7 mouse cellular contexts compared by ENCODE assay signal in genomic region chr14:31252091-31252490, GRCm38 (mm10). TPM values are rescaled to one million over a fixed set of nuclear protein-coding genes. Genes with fewer than 3 reads are reported as not detected.
DNase-seq lines count a peak whose midpoint lies in the region; ATAC-seq and TF ChIP-seq lines count a peak whose summit lies in the region.

No protein-coding gene starts in this region.

- H3K4me2 ChIP-seq in lung, postnatal 0 days (replicated peaks; ENCODE audit: low read depth, low read length), result peak overlapping the region; percentile 89
- H3K4me2 ChIP-seq in forebrain, embryonic 12.5 days, result peak overlapping the region; percentile 92
- peak overlapping the region; percentile 90 for H3K4me2 ChIP-seq in limb, embryonic 13.5 days (replicated peaks)
- peak overlapping the region; percentile 78 for H3K4me2 ChIP-seq in stomach, embryonic 15.5 days

- TF ChIP-seq EP300 in lung, postnatal 0 days (IDR thresholded peaks at IDR 0.05), result no peak

- no peak for ATAC-seq in lung, postnatal 0 days
- no peak for ATAC-seq in forebrain, embryonic 12.5 days (ENCODE audit: low FRiP score)
- ATAC-seq in limb, embryonic 13.5 days (ENCODE audit: low FRiP score, low read depth), result no peak
- ATAC-seq in stomach, embryonic 15.5 days (ENCODE audit: insufficient read depth, low FRiP score, low read depth), result no peak

- no peak for DNase-seq in lung, postnatal 0 days (ENCODE audit: low spot score)
- no peak for DNase-seq in lung, postnatal 14 days
- no peak for DNase-seq in cerebellum, adult 11 months
- no peak for DNase-seq in thymus, postnatal 10 days (ENCODE audit: low spot score in 2 of 2)

- TF ChIP-seq CTCF in lung, postnatal 0 days (IDR thresholded peaks at IDR 0.05), result no peak

- H3K4me1 ChIP-seq in lung, postnatal 0 days (ENCODE audit: insufficient read depth, low read depth, low read length), result 0 out of 2 replicates have a peak, but pooled peaks cover 4% of the 10 kb centered on the region
- peaks cover 22% of the 10 kb centered on the region for H3K4me1 ChIP-seq in forebrain, embryonic 12.5 days
- peaks cover 24% of the 10 kb centered on the region for H3K4me1 ChIP-seq in limb, embryonic 13.5 days
- H3K4me1 ChIP-seq in stomach, embryonic 15.5 days, result peaks cover 10% of the 10 kb centered on the region

- no peaks in the 10 kb centered on the region for H3K9me3 ChIP-seq in lung, postnatal 0 days (ENCODE audit: low read length)
- H3K9me3 ChIP-seq in forebrain, embryonic 12.5 days, result no peaks in the 10 kb centered on the region
- H3K9me3 ChIP-seq in limb, embryonic 13.5 days, result no peaks in the 10 kb centered on the region
- no peaks in the 10 kb centered on the region for H3K9me3 ChIP-seq in stomach, embryonic 15.5 days

- H3K36me3 ChIP-seq in lung, postnatal 0 days (ENCODE audit: insufficient read depth, low read length), result peaks cover 28% of the 10 kb centered on the region
- H3K36me3 ChIP-seq in forebrain, embryonic 12.5 days (replicated peaks), result peaks cover 44% of the 10 kb centered on the region
- H3K36me3 ChIP-seq in limb, embryonic 13.5 days, result peaks cover 46% of the 10 kb centered on the region
- H3K36me3 ChIP-seq in stomach, embryonic 15.5 days, result peaks cover 43% of the 10 kb centered on the region

- peak overlapping the region; percentile 99 for H3K4me3 ChIP-seq in lung, postnatal 0 days (ENCODE audit: low read depth, low read length)
- peak overlapping the region; percentile 93 for H3K4me3 ChIP-seq in forebrain, embryonic 12.5 days (replicated peaks)
- H3K4me3 ChIP-seq in limb, embryonic 13.5 days, result peak overlapping the region; percentile 98
- peak overlapping the region; percentile 100 for H3K4me3 ChIP-seq in stomach, embryonic 15.5 days (replicated peaks)

- H3K9ac ChIP-seq in lung, postnatal 0 days (replicated peaks; ENCODE audit: low read depth), result peak overlapping the region; percentile 98
- peak overlapping the region; percentile 96 for H3K9ac ChIP-seq in forebrain, embryonic 12.5 days
- peak overlapping the region; percentile 99 for H3K9ac ChIP-seq in limb, embryonic 13.5 days
- peak overlapping the region; percentile 99 for H3K9ac ChIP-seq in stomach, embryonic 15.5 days

- 83% methylated on average over 5 of the region's 5 CpGs for WGBS in lung, postnatal 0 days
- WGBS in forebrain, embryonic 12.5 days, result 88% methylated on average over 5 of the region's 5 CpGs
- 79% methylated on average over 5 of the region's 5 CpGs for WGBS in limb, embryonic 13.5 days
- 79% methylated on average over 5 of the region's 5 CpGs for WGBS in stomach, embryonic 15.5 days

- H3K27me3 ChIP-seq in lung, postnatal 0 days (replicated peaks; ENCODE audit: insufficient read depth, low read length), result no peaks in the 10 kb centered on the region
- no peaks in the 10 kb centered on the region for H3K27me3 ChIP-seq in forebrain, embryonic 12.5 days
- H3K27me3 ChIP-seq in limb, embryonic 13.5 days, result no peaks in the 10 kb centered on the region
- H3K27me3 ChIP-seq in stomach, embryonic 15.5 days (replicated peaks), result no peaks in the 10 kb centered on the region

- H3K27ac ChIP-seq in lung, postnatal 0 days (ENCODE audit: low read length), result no peak overlapping the region
- no peak overlapping the region for H3K27ac ChIP-seq in forebrain, embryonic 12.5 days
- H3K27ac ChIP-seq in limb, embryonic 13.5 days, result no peak overlapping the region
- H3K27ac ChIP-seq in stomach, embryonic 15.5 days, result no peak overlapping the region

RNA-seq across cellular contexts. Expression of gene Bap1, which starts 0.8 kb away (rescaled TPM):
- polyA plus RNA-seq in lung, postnatal 0 days (2015; fragmentation: Nextera tagmentation; extraction: Ambion mirVana), result 38.1 and 38.7 TPM in 2 replicates
- polyA plus RNA-seq in forebrain, embryonic 12.5 days (2016; fragmentation: Nextera tagmentation; extraction: Ambion mirVana), result 130 and 135 TPM in 2 replicates
- 103 and 104 TPM in 2 replicates for polyA plus RNA-seq in limb, embryonic 13.5 days (2015; fragmentation: Nextera tagmentation; extraction: Ambion mirVana)
- polyA plus RNA-seq in stomach, embryonic 15.5 days (2015; fragmentation: Nextera tagmentation; extraction: Ambion mirVana), result 59.7 and 67.7 TPM in 2 replicates

RNA-seq across cellular contexts. Expression of gene Phf7, which starts 1.0 kb away (rescaled TPM):
- 17.7 and 18.8 TPM in 2 replicates for polyA plus RNA-seq in lung, postnatal 0 days (2015; fragmentation: Nextera tagmentation; extraction: Ambion mirVana)
- 14.8 and 15.8 TPM in 2 replicates for polyA plus RNA-seq in forebrain, embryonic 12.5 days (2016; fragmentation: Nextera tagmentation; extraction: Ambion mirVana)
- 12.9 and 13.5 TPM in 2 replicates for polyA plus RNA-seq in limb, embryonic 13.5 days (2015; fragmentation: Nextera tagmentation; extraction: Ambion mirVana)
- polyA plus RNA-seq in stomach, embryonic 15.5 days (2015; fragmentation: Nextera tagmentation; extraction: Ambion mirVana), result 11.2 and 11.8 TPM in 2 replicates

RNA-seq across cellular contexts. Expression of gene Sema3g, which starts 34.4 kb away (rescaled TPM):
- 4.7 and 5.7 TPM in 2 replicates for polyA plus RNA-seq in lung, postnatal 0 days (2015; fragmentation: Nextera tagmentation; extraction: Ambion mirVana)
- 0.86 and 0.93 TPM in 2 replicates for polyA plus RNA-seq in forebrain, embryonic 12.5 days (2016; fragmentation: Nextera tagmentation; extraction: Ambion mirVana)
- polyA plus RNA-seq in limb, embryonic 13.5 days (2015; fragmentation: Nextera tagmentation; extraction: Ambion mirVana), result 1.1 and 1.3 TPM in 2 replicates
- polyA plus RNA-seq in stomach, embryonic 15.5 days (2015; fragmentation: Nextera tagmentation; extraction: Ambion mirVana), result 0.73 and 1.0 TPM in 2 replicates

RNA-seq across cellular contexts. Expression of gene Nisch, which starts 35.3 kb away (rescaled TPM):
- 196 and 224 TPM in 2 replicates for polyA plus RNA-seq in lung, postnatal 0 days (2015; fragmentation: Nextera tagmentation; extraction: Ambion mirVana)
- 439 and 446 TPM in 2 replicates for polyA plus RNA-seq in forebrain, embryonic 12.5 days (2016; fragmentation: Nextera tagmentation; extraction: Ambion mirVana)
- polyA plus RNA-seq in limb, embryonic 13.5 days (2015; fragmentation: Nextera tagmentation; extraction: Ambion mirVana), result 457 and 480 TPM in 2 replicates
- 319 and 363 TPM in 2 replicates for polyA plus RNA-seq in stomach, embryonic 15.5 days (2015; fragmentation: Nextera tagmentation; extraction: Ambion mirVana)

RNA-seq across cellular contexts. Expression of gene Tnnc1, which starts 44.0 kb away (rescaled TPM):
- 77.2 and 87.2 TPM in 2 replicates for polyA plus RNA-seq in lung, postnatal 0 days (2015; fragmentation: Nextera tagmentation; extraction: Ambion mirVana)
- polyA plus RNA-seq in forebrain, embryonic 12.5 days (2016; fragmentation: Nextera tagmentation; extraction: Ambion mirVana), result 1.6 and 2.1 TPM in 2 replicates
- polyA plus RNA-seq in limb, embryonic 13.5 days (2015; fragmentation: Nextera tagmentation; extraction: Ambion mirVana), result 373 and 377 TPM in 2 replicates
- 7.1 and 9.8 TPM in 2 replicates for polyA plus RNA-seq in stomach, embryonic 15.5 days (2015; fragmentation: Nextera tagmentation; extraction: Ambion mirVana)
